In genomic region chr3:138063731-138064329, GRCm38 (mm10) we compare ENCODE assay signal across 8 mouse cellular contexts. TPM values are rescaled to one million over a fixed set of nuclear protein-coding genes. Genes with fewer than 3 reads are reported as not detected.
DNase-seq lines count a peak whose midpoint lies in the region; ATAC-seq lines count a peak whose summit lies in the region.

No protein-coding gene starts in this region.

- DNase-seq in cerebellum, adult 11-12 months: no peak
- DNase-seq in ovary, postnatal 36 days (ENCODE audit: low spot score): peak; percentile 61
- no peak for DNase-seq in ovary, adult 18-20 months (ENCODE audit: low spot score)
- DNase-seq in gastrocnemius, postnatal 4 days (ENCODE audit: low spot score in 2 of 2): peak; percentile 54 to 80
- peak; percentile 58 for DNase-seq in kidney, postnatal 14 days
- DNase-seq in layer of hippocampus, adult 8-10 months (ENCODE audit: low spot score in 2 of 2): no peak
- DNase-seq in embryo, embryonic 10 days (ENCODE audit: low spot score): no peak

- ATAC-seq in cerebellum, adult (ENCODE audit: insufficient number of reproducible peaks, low FRiP score, low TSS enrichment): peak; percentile 50; the same call in 1 of the 2 replicates

RNA-seq across cellular contexts. Expression of gene 1110002E22Rik, which starts 1.0 kb away (rescaled TPM):
- 100 to 1,000 TPM; 145 to 167 TPM for total RNA-seq in gastrocnemius, postnatal 4 days (2021)
- total RNA-seq in layer of hippocampus, adult 8-10 months (2022): 1 to 10 TPM; 1.2 to 2.3 (median 2.0) TPM

RNA-seq across cellular contexts. Expression of gene Gm5105, which starts 3.4 kb away (rescaled TPM):
- 1 to 10 TPM; 1.7 to 1.9 TPM for total RNA-seq in gastrocnemius, postnatal 4 days (2021)
- total RNA-seq in layer of hippocampus, adult 8-10 months (2022): under 1 TPM in 1 of 4 experiments, not detected in 3; 0.22 TPM

Comparison
In these comparisons a context has a peak if more than half of its experiments do, and no peak if none do; other contexts are left out.
1. DNase-seq: peak in ovary, postnatal 36 days (single experiment), gastrocnemius, postnatal 4 days (2 of 2) and kidney, postnatal 14 days (single experiment); none in cerebellum, adult 11-12 months (single experiment), ovary, adult 18-20 months (single experiment), layer of hippocampus, adult 8-10 months (0 of 2) and embryo, embryonic 10 days (single experiment).
2. RNA of gene 1110002E22Rik, which starts 1.0 kb away (total RNA-seq): 145 to 167 TPM in gastrocnemius, postnatal 4 days; 1.2 to 2.3 TPM in layer of hippocampus, adult 8-10 months; every median in the first group is over 10 times any median in the second.